Mouse (Mus musculus): Measurements from ENCODE around the gene Mrpl18.

GRCm38 (mm10) chr17:12940151-12940805 is 24.1 kb upstream of the Mrpl18 start, which contains the start of gene Acat3:
- TF ChIP-seq CTCF (IDR thresholded peaks at IDR 0.05; ENCODE audit: control insufficient read depth, insufficient read depth, insufficient read length) (no peak), USF1 (IDR thresholded peaks at IDR 0.05; ENCODE audit: low read depth) (no peak)

Data from C2C12 (cell line).